Mouse (Mus musculus) CH12.LX (cell line): ENCODE data around the gene Ltb.

ENCODE experiments used
- CHD1 ChIP-seq: IDR thresholded peaks from 2 replicates; pipeline ENCODE4 v1.6.1; 2012; ENCODE audit warnings: low read depth, low read length, improper control_type of control experiment, inconsistent platforms
- CTCF ChIP-seq, 2 experiments: IDR thresholded peaks in 1 of 2; conservative IDR thresholded peaks in 1 of 2; 2 replicates each; pipeline ENCODE4 v1.5.1; 2011 to 2012; ENCODE audit warnings: low read depth in 2 of 2, low read length in 2 of 2, improper control_type of control experiment in 1 of 2, inconsistent platforms in 1 of 2, mild to moderate bottlenecking in 1 of 2, moderate library complexity in 1 of 2
- MYC ChIP-seq: IDR thresholded peaks from 2 replicates; pipeline ENCODE4 v1.6.1; 2011; ENCODE audit warnings: low read depth, mild to moderate bottlenecking, improper control_type of control experiment, low read length
- PAX5 ChIP-seq: IDR thresholded peaks from 2 replicates; pipeline ENCODE4 v1.6.1; 2012; ENCODE audit warnings: low read length, inconsistent platforms, mixed read lengths
- POLR2A ChIP-seq: IDR thresholded peaks from 2 replicates; pipeline ENCODE4 v1.6.1; 2011; ENCODE audit warnings: low read depth, mild to moderate bottlenecking, improper control_type of control experiment, low read length
- ZKSCAN1 ChIP-seq: IDR thresholded peaks from 2 replicates; pipeline ENCODE4 v1.6.1; 2012; ENCODE audit warnings: low read depth, inconsistent platforms, low read length, improper control_type of control experiment, borderline replicate concordance

DNA sequence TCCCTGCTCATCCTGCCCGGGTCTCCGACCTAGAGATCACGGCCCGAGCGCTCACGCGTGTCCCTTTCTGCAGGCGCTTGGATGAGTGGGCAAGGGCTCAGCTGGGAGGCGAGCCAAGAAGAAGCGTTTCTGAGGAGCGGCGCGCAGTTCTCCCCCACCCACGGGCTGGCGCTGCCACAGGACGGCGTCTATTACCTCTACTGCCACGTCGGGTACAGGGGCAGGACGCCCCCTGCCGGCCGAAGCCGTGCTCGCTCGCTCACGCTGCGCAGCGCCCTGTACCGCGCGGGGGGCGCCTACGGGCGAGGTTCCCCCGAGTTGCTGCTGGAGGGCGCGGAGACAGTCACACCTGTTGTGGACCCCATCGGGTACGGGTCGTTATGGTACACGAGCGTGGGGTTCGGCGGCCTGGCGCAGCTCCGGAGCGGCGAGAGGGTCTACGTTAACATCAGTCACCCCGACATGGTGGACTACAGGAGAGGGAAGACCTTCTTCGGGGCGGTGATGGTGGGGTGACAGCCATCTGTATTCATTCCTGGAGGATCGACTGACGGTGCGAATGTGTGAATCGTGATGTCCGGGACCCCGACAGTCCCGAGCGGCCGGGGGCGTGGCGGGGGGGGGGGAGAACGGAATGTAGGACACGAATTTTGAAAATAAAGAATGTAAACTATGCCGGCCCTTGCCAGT lies 1.5 kb downstream of the Ltb start:
- TF ChIP-seq ZKSCAN1 = no peak
- peak; percentile 44 to 99; a peak in 3 of 4 replicates for TF ChIP-seq CTCF (conservative IDR thresholded peaks at IDR 0.05 in 1 of 2, IDR thresholded peaks at IDR 0.05 in 1 of 2; ENCODE audit: low read depth in 2 of 2, low read length in 2 of 2)
- TF ChIP-seq POLR2A = no peak
- TF ChIP-seq CHD1 = peak; percentile 84; the same call in 1 of the 2 replicates
- TF ChIP-seq MYC = 0 out of 2 replicates have a peak, but pooled peaks have one; percentile 51
- no peak for TF ChIP-seq PAX5
